Mouse (Mus musculus) 3T3-L1 (cell line): ENCODE results near the gene Il4i1.

Source experiments
- DNase-seq: peaks from one replicate; pipeline ENCODE4 v3.0.0-alpha.2; 2015; ENCODE audit warnings: low read depth, low spot score

Gene Il4i1

DNA sequence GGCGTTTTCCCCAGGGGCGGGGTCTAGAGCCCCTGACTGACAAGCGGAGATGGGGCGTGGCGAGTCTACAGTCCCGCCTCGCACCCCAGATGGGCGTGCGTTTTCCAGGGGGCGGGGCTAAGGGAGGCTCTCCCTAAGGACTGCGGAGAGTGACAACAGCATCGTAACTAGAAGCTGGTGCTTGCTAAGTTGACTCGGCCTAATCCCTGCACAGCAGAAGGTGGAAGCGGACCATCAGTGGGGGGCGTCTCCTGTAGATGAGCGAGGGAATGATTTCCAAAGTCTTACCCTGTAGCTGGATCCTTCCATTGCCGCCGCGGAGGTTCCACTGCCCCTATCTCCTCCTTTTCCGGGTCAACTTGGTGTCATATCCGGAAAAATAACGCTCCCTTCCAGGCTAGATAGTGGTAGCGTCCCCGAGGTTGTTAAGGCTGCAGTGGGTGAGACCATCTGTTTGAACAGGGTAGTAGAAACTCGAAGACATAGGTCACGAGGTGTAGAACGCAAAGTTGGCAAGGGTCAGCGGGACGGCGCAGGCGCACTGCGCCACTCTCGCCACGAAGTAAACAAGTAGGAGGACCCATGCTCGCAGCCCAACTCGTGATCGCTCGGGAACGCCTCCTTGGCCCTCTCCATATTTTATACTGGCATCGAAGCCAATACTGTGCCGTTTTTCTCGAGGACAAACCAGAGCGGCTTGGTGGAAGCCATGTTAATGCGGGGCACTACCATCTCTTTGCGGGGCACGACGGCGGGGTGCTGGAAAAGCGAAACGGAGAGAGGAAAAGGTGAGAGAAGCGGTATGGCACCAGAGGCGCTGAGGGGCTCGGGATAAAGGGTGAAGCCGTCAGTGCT is 32.6 kb downstream of the Il4i1 start, which contains the start of the genes Akt1s1 and Tbc1d17:
Gene Akt1s1 (plus strand): TSS at position 431 of the 855 bp plus-strand sequence.
Gene Tbc1d17 (minus strand): TSS at position 519 of the 855 bp plus-strand sequence.
- peak; percentile 97 for DNase-seq

- DNase-seq: peak; percentile 87
Observed at GRCm38 (mm10) chr7:44849416-44850111, 33.4 kb downstream of the Il4i1 start.

DNA sequence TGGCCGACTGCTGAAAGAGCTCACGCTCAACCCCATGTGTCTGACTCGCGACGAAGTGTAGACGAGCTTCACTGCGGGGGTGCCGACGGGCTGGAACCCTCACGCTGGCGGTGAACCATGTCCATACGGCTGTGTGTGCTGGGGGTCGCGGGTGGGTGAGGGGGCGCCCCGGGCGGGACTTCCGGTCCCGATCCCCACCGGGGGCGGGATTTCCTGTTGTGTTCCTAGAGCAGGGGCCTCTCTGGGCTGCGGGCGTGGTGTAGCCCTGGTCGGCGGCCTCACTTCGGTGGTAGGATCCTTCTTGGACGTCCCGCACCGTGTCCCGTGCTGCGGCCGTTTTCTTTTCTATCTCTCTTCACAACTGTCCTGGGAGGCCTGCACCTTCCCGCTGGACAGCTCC is 34.0 kb downstream of the Il4i1 start:
- DNase-seq: peak; percentile 68

DNA sequence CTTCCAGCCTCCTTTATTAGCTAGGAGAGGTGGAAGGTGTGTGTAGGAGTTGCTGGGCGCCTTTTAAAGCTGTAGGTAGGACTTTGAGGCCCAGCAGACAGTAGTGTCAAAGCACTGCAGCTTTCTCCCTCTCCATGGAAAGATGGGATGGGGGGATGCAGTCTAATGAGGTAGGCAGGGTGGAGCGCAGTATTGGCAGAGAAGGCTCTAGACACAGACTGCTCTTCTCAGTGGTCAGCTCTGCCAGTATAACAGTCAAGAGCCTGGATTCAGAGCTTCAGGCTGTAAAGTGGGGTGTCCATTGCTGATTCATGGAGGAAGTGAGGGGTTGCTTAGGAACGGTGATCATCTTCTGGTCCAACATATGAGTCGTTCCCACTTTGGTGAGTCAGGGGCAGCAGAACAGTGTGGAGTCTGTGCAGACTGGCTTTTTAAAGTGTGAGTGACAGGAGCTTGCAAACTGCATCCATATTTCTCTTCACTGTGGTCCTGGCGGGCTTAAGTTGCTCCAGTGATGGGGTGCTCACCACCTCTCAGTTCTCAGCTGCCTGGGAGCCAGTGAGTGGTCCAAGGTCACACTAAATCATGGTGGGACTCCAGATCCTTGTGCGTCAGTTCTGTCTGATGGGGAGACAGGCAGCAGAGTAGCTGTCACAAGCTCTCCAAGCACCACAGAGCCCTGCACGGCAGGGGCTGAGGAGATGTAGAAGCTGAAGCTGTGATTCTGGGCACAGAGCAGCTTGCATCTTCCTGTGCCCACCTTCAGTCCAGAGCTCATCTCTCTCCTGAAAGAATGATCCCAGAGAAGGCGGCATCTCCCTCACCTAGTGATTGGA is 34.8 kb downstream of the Il4i1 start:
- DNase-seq: peak; percentile 57

DNA sequence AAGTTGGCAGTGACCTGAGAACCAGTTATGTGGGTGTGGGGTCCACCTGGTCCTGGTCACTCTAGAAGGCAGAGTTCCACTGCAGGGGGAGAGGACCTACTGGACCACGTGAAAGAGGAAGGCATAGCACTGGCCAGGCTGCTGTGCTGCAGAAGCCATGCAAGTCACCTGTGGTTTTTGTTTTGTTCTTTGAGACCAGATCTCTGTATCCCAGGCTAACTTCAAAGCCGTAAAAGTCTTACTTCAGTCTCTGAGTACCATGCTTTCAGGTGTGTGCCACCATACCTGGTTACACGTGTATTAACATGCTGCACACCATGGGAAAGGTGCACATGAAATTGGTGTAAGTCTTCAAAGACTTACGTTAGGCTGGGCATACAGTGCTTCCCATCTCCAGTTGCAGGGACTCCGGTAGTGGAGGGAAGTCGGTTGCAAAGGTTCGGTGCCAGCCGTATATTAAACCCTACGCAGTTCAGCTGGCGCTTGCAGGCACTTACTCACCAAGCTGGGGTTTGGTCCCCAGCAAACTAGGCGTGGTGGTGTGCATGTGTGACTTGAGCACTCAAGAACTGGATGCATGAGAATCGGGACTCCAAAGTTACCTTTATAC is 35.5 kb downstream of the Il4i1 start:
- no peak for DNase-seq

DNA sequence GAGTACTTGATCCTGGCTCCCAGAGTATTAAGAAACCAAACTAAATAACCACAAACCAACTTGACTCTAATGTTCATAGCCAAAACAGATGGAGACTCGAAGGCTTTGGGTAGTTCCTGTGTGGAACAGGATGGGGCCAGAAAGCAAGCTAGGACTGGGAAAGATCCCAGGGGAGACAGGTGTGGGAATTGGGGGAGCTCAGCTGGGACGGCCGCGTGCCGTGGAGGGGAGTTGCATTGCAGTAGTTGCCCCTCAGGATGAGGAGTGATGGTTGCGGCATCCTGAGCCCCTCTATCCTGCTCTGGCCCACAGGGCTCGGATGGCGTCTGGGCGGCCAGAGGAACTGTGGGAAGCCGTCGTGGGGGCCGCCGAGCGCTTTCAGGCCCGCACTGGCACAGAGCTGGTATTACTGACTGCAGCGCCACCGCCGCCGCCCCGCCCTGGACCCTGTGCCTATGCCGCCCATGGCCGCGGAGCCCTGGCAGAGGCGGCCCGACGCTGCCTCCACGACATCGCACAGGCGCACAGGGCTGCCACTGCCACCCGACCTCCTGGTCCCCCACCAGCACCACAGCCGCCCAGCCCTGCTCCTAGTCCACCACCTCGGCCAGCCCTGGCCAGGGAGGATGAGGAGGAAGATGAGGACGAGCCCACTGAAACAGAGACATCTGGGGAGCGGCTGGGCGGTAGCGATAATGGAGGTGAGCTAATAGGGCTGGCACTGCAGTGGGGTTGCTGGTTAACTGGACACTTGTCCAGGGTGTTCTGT is 36.3 kb downstream of the Il4i1 start:
- no peak for DNase-seq

DNA sequence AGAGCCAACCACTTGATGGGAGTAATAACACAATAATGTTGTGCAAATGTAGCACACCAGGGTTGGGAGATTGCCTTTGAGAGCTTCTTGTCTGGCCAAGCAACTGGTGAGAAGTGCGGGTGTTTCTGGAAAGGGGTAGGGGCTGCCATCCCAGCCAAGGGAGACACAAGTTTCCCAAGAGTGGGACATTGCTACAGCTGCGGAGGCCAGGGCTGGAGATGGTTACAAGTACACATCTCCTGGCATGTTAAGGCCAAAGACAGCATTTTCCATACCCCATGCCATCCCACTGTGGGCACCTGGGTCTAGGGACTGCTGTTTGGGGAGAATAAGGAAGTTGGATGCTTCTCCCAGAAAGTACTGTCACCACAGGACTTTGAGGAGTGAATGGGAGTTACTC is 36.9 kb downstream of the Il4i1 start:
- no peak for DNase-seq

- no peak for DNase-seq
Observed at GRCm38 (mm10) chr7:44853596-44854355, 37.6 kb downstream of the Il4i1 start.

GRCm38 (mm10) chr7:44854356-44855031 is 38.3 kb downstream of the Il4i1 start:
- peak; percentile 45 for DNase-seq

GRCm38 (mm10) chr7:44855036-44855435 is 38.8 kb downstream of the Il4i1 start:
- no peak for DNase-seq

DNA sequence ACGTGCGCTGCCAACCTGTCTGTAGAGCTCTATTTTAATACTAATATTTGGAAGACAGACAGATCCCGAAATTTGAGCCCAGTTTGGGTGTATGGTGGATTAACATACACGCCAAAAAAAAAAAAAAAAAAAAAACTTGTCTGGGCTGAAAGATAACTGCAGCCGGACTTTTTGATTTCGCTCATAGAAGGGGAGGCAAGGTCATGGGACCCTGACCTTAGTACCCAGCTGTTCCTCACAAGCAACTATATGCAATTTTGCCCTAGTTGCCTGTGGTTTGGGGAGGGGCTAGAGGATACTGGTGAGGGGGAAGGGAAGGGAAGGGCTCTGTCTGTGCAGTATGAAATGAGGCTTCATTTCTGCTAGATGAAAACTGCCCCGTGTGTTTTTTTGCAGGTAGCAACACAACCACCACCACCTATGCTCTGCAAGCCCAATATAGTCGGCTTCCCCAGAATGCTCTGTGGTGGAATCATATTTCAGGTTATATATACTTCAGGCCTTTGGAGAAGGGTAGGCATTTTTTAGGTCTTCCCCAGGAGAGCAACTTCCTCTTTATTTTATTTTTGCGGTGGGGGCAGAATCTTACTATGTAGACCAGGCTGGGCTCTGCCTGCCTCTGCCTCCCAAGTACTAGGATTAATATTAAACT is 40.2 kb downstream of the Il4i1 start:
- peak; percentile 23 for DNase-seq

DNA sequence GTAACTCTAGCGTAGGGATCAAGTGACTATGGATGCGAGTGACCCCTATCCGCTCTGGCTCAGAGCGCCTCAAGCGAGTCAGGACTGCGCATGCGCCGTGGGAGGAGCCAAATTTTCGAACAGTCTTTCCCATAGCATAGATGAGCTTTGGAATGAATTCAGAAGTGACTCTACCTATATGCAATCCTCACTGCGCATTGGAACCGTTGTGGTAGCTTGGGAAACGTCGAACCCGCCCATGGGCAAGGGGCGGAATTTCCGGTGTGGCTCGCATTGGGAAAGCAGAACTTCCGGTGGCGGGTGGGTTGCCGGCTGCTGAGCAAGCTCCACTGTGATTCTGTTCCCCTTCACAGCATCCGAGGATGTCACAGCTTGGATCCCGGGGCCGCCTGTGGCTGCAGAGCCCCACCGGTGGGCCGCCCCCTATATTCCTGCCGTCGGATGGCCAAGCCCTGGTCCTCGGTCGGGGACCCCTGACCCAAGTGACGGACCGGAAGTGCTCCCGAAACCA is 40.9 kb downstream of the Il4i1 start, which contains the start of gene Pnkp:
Gene Pnkp (plus strand): TSS at position 98 of the 511 bp plus-strand sequence.
- peak; percentile 95 for DNase-seq

- DNase-seq: peak; percentile 76
Observed at GRCm38 (mm10) chr7:44857905-44858304, 41.7 kb downstream of the Il4i1 start.

DNA sequence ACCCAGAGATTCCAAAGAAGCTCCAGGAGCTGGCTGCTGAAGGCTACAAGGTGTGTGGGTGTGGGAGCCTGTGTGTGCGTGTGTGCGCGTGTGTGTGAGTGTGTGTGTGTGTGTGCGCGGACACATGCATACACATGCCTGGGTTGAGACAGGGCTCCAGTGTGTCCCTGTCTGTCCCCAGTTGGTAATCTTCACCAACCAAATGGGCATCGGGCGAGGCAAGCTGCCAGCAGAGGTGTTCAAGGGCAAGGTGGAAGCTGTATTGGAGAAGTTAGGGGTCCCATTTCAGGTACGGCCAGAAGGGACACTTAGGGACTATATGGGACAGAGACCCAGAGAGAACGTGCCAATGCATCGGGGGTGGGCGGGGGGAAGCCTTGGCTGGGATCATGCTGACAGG is 43.7 kb downstream of the Il4i1 start:
- no peak for DNase-seq

DNA sequence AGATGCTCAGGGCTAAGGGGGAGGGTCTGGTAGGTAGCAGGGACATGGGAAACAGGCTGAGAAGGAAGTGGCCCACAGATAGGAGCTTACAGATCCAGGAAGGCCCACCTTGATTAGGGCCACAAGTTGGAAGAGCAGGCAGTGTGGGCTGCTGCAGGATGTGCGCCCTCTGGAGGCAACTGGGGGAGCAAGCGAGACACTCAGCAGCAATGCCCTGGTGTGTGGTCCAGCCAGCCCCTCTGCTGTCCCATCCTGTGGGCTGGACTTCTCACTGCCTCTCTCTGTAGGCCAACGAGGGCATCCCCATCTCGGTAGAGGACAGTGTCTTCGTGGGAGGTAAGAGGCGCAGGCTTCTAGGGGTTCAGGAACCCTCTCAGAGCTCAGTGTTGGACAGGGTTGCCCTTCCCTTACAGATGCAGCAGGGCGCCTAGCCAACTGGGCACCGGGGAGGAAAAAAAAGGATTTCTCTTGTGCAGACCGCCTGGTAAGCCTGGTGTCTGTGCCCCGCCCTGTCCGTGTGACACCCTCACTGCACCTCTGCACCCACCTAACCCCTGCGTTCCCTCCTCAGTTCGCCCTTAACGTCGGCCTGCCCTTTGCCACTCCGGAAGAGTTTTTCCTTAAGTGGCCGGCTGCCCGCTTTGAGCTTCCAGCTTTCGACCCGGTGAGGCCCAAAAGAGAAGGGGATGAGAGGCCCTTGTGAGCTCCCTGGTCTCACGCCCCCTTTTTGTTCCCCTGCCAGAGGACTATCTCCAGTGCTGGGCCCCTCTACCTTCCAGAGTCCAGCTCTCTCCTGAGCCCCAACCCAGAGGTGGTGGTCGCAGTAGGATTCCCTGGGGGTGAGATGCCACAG is 44.6 kb downstream of the Il4i1 start:
- peak; percentile 71 for DNase-seq

GRCm38 (mm10) chr7:44861429-44861816 is 45.2 kb downstream of the Il4i1 start:
- no peak for DNase-seq

- no peak for DNase-seq
Observed at GRCm38 (mm10) chr7:44862434-44862833, 46.2 kb downstream of the Il4i1 start.

DNA sequence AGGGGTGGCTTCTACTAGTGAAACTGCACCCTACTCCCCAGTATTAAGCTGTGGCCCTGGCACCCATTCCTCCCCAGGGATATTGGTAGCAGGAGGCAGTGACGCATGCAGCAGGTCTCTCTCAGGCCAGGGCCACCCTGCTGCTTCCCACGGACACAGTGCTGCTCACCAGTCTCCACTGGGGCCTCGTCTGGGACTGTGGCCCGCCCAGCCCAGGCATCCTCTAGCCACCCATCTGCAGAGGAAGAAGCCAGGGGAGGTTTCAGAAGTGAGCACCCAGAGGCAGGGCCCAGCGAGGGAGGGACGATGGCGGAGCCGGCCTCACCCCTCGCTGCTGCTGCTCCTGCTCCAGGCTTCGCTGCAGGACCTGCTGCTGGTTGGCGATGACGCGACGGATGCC is 47.0 kb downstream of the Il4i1 start:
- DNase-seq: no peak
